Mouse (Mus musculus) olfactory bulb, adult 2 months (tissue): ENCODE data around the gene Exoc2. TPM values are rescaled to one million over a fixed set of nuclear protein-coding genes. Genes with fewer than 3 reads are reported as not detected.

Experiments
- H3K27ac ChIP-seq: fragments of 200-500 bp; 2 replicates; pipeline ENCODE4 v1.5.1; 2012; ENCODE audit warnings: low read depth, low read length; ENCODE audit not compliant: insufficient read depth
- H3K4me1 ChIP-seq: fragments of 200-500 bp; 2 replicates; pipeline ENCODE4 v1.6.1; 2012; ENCODE audit warnings: low read length; ENCODE audit not compliant: control insufficient read depth, insufficient read depth
- H3K4me3 ChIP-seq: fragments of 200-500 bp; 2 replicates; pipeline ENCODE4 v1.5.1; 2012; ENCODE audit warnings: mild to moderate bottlenecking, low read depth, low read length, moderate library complexity; ENCODE audit not compliant: insufficient read depth
- CTCF ChIP-seq: fragments of 200-500 bp; IDR thresholded peaks from 2 replicates; pipeline ENCODE4 v1.5.1; 2012; ENCODE audit warnings: low read depth, mild to moderate bottlenecking, low read length, moderate library complexity; ENCODE audit not compliant: insufficient read depth
- POLR2A ChIP-seq: fragments of 200-500 bp; IDR thresholded peaks from 2 replicates; pipeline ENCODE4 v1.6.1; 2012; ENCODE audit warnings: mild to moderate bottlenecking, low read depth, low read length, moderate library complexity; ENCODE audit not compliant: insufficient read depth
- WGBS: fragments of 180-500 bp; shearing (Covaris S2); methylation state at CpG from one replicate; pipeline ENCODE4 v1.1.7; 2018; 5-methylcytosine and 5-hydroxymethylcytosine counted together
- polyA plus RNA-seq: library from polyadenylated mRNA; stranded (reverse); fragments of >200 nt; gene quantifications from 2 replicates; pipeline ENCODE4 v1.2.4, GENCODE M21; 2012; ENCODE audit warnings: low replicate concordance; ENCODE audit not compliant: missing spikeins, insufficient read depth, insufficient read length

The Exoc2 gene
- polyA plus RNA-seq, 1 experiment, result not detected

DNA sequence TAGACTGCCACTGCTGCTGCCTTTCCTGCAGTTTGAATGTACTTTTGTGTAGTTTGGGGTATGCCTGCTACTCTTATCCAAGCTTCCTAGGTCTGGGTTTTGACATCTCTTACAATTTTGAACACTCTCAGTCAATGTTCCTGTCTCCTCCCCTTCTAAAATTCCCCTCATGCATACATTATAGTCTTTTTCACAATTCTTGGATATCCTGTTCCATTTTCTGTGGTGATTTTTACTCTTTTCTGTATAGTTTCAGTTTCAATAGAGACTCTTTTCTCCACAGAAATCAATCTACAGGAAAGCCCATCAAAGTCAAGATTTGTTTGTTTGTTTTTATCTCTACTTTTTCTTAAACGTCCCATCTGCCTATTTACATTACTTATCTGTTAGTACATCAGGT, 20.3 kb downstream of the Exoc2 start:
- no peaks in the 10 kb centered on the region for H3K4me1 ChIP-seq
- no peak overlapping the region for H3K4me3 ChIP-seq
- no peak for TF ChIP-seq POLR2A
- no peak for TF ChIP-seq CTCF
- no peak overlapping the region for H3K27ac ChIP-seq
- 82% methylated on average over 1 of the region's 1 CpGs for WGBS

- 96% methylated on average over 2 of the region's 2 CpGs for WGBS
These were observed 21.8 kb downstream of the Exoc2 start for GRCm38 (mm10) chr13:30952044-30952443.

DNA sequence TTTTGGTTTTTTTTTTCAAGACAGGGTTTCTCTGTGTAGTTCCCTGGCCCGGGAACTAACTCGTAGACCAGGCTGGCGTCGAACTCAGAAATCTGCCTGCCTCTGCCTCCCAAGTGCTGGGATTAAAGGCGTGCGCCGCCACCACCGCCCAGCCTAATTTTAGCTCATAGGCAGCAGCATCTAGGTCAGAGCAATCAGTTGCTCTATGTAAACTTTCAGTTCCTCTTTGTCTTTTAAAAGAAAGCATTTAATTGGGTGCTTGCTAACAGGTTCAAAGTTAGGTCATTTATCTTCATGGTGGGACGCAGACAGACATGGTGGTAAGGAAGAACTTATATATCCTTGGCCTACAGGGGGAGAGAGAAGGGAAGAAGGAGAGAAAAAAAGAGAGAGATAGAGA, 24.7 kb downstream of the Exoc2 start:
- WGBS, result 95% methylated on average over 9 of the region's 9 CpGs
- no peak overlapping the region for H3K4me3 ChIP-seq
- TF ChIP-seq CTCF, result no peak
- no peak for TF ChIP-seq POLR2A
- H3K27ac ChIP-seq, result no peak overlapping the region
- peaks cover 8% of the 10 kb centered on the region for H3K4me1 ChIP-seq

More at GRCm38 (mm10) chr13:30952044-30952443, 21.8 kb downstream of the Exoc2 start:
- TF ChIP-seq CTCF, result no peak
- TF ChIP-seq POLR2A, result no peak
- Histone ChIP-seq H3K4me1 (peaks cover 7% of the 10 kb centered on the region), H3K4me3 (no peak overlapping the region), H3K27ac (no peak overlapping the region)

DNA sequence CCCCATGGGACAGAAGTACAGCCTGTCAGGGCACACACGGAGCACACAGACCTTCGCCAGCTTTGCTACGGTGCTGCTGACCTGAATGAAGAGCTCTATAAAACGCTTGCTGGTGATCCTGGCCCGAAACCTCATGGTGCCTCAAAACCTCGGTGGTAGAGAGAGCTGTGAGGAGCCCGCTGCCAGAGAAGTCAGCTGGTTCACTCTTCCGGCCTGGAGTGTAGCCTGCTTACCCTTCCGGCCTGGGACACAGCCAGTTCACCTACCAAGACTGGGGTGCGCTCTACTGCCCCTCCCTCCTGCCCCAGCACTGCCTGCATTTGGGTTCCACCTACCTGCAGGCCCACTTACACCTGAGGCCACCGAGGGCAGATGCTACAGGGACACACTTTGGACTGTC, 26.4 kb downstream of the Exoc2 start, which contains the start of gene Hus1b:
Gene Hus1b, minus strand, starts transcription at position 220 of the 400 bp plus-strand sequence.
- TF ChIP-seq POLR2A (no peak), CTCF (no peak)
- H3K4me1 ChIP-seq, result peaks cover 8% of the 10 kb centered on the region
- no peak within 1 kb of the TSS for H3K4me3 ChIP-seq
- WGBS, result 93% methylated on average over 11 of the region's 11 CpGs
- H3K27ac ChIP-seq, result no peak within 1 kb of the TSS

- Histone ChIP-seq H3K4me1 (peaks cover 8% of the 10 kb centered on the region), H3K27ac (no peak overlapping the region), H3K4me3 (no peak overlapping the region)
- 91% methylated on average over 15 of the region's 15 CpGs for WGBS
- TF ChIP-seq CTCF (no peak), POLR2A (no peak)
These were observed 26.8 kb downstream of the Exoc2 start for GRCm38 (mm10) chr13:30947129-30947528.

- peaks cover 8% of the 10 kb centered on the region for H3K4me1 ChIP-seq
- no peak overlapping the region for H3K4me3 ChIP-seq
- no peak for TF ChIP-seq CTCF
- TF ChIP-seq POLR2A, result no peak
- no peak overlapping the region for H3K27ac ChIP-seq
These were observed 28.1 kb downstream of the Exoc2 start for GRCm38 (mm10) chr13:30945788-30946187.

DNA sequence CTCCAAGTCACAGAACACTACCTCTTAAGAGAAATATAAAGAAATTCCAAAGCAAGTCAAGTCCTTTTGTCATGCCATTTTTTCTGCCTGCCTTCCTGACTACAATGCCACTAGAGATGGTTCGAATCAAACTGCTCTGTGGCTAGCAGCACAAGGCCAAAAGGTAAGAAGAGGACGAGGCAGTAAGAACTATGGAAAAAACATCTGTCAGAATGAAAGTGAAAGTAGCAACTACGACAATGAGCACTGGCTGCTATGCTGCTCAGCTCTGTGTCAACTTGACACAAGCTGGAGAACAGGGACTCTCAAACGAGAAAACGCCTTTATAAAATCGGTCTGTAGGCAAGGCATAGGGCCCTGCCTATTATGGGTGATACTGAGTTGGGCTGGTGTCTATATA, 40.9 kb downstream of the Exoc2 start:
- 74% methylated on average over 6 of the region's 6 CpGs for WGBS
- H3K27ac ChIP-seq, result no peak overlapping the region
- no peak for TF ChIP-seq POLR2A
- no peaks in the 10 kb centered on the region for H3K4me1 ChIP-seq
- H3K4me3 ChIP-seq, result no peak overlapping the region

GRCm38 (mm10) chr13:30931613-30932012, 42.3 kb downstream of the Exoc2 start:
- Histone ChIP-seq H3K4me1 (no peaks in the 10 kb centered on the region), H3K4me3 (no peak overlapping the region), H3K27ac (no peak overlapping the region)
- WGBS, result 56% methylated on average over 4 of the region's 4 CpGs
- TF ChIP-seq CTCF, result no peak

DNA sequence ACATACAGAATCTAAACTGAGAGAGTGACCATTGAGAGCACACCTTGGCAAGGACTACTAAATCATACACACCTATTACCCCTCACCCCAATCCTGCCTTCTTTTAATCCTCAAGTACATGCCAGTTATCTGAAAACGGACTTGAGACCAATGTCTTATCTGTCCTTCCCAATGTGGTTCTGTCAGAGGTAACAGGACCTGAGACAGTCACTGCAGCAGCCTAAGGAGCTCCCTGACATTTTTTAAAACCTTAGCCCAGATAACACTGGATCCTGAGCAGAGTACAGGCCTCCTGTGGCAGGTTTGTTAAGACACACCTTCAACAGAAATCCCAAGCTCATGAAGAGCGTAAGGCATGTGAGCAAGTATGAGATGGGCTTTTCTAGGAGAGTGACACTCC, 44.8 kb downstream of the Exoc2 start:
- 94% methylated on average over 2 of the region's 2 CpGs for WGBS
- H3K4me1 ChIP-seq, result no peaks in the 10 kb centered on the region
- no peak overlapping the region for H3K4me3 ChIP-seq
- H3K27ac ChIP-seq, result no peak overlapping the region
- TF ChIP-seq CTCF, result no peak
- TF ChIP-seq POLR2A, result no peak

GRCm38 (mm10) chr13:30924269-30924668, 49.6 kb downstream of the Exoc2 start:
- TF ChIP-seq POLR2A (no peak), CTCF (no peak)
- H3K4me3 ChIP-seq, result no peak overlapping the region
- no peaks in the 10 kb centered on the region for H3K4me1 ChIP-seq
- no peak overlapping the region for H3K27ac ChIP-seq
- 92% methylated on average over 6 of the region's 6 CpGs for WGBS

- H3K27ac ChIP-seq, result no peak overlapping the region
- no peak overlapping the region for H3K4me3 ChIP-seq
- H3K4me1 ChIP-seq, result no peaks in the 10 kb centered on the region
- TF ChIP-seq CTCF (no peak), POLR2A (no peak)
- WGBS, result 89% methylated on average over 4 of the region's 4 CpGs
These were observed 52.0 kb downstream of the Exoc2 start for GRCm38 (mm10) chr13:30921914-30922313.
